In genomic region chr6:88913440-88913839, GRCm38 (mm10) we compare ENCODE assay signal across 21 mouse cellular contexts. TPM values are rescaled to one million over a fixed set of nuclear protein-coding genes. Genes with fewer than 3 reads are reported as not detected.
DNase-seq lines count a peak whose midpoint lies in the region; ATAC-seq and TF ChIP-seq lines count a peak whose summit lies in the region.
"Had no signal": no experiment of that assay in that cellular context is flagged by ENCODE, and none has a peak within 500 bp of the region (broad histone marks: within the 10 kb centered on the region; RNA-seq: fewer than 3 reads in every experiment).

No protein-coding gene starts in this region.

- peak; percentile 49 for DNase-seq in forebrain, postnatal 0 days
- no peak for DNase-seq in forebrain, embryonic 11.5 days (ENCODE audit: low spot score)
- DNase-seq in liver, embryonic 11.5 days (ENCODE audit: low spot score): no peak
- peak; percentile 42 for DNase-seq in 3T3-L1 (ENCODE audit: low read depth, low spot score)
- peak; percentile 59 for DNase-seq in brain, adult 2 months (ENCODE audit: low read depth, low spot score)
- no peak for DNase-seq in spleen, postnatal 36 days (ENCODE audit: low spot score in 2 of 2)
- DNase-seq: cerebellum, adult 9-10 months; cerebellum, postnatal 36 days; kidney, adult 9 months; kidney, postnatal 10 days; layer of hippocampus, postnatal 36 days; left cerebral cortex, postnatal 4 days; lung, embryonic 14.5 days; midbrain, embryonic 14.5 days had no signal

- H3K27ac ChIP-seq in forebrain, postnatal 0 days (ENCODE audit: low read depth, low read length): no peak overlapping the region
- H3K27ac ChIP-seq in forebrain, embryonic 11.5 days (ENCODE audit: low read depth, low read length): no peak overlapping the region
- H3K27ac ChIP-seq in liver, embryonic 12.5 days: peak overlapping the region; percentile 98
- H3K27ac ChIP-seq in liver, embryonic 11.5 days (ENCODE audit: low read depth, low read length): no peak overlapping the region
- H3K27ac ChIP-seq: hindbrain, embryonic 14.5 days; macrophage; stomach, embryonic 15.5 days had no signal

- H3K36me3 ChIP-seq in forebrain, postnatal 0 days (ENCODE audit: insufficient read depth): peaks cover 8% of the 10 kb centered on the region; the same call in 1 of the 2 replicates
- no peaks in the 10 kb centered on the region for H3K36me3 ChIP-seq in forebrain, embryonic 11.5 days (ENCODE audit: control insufficient read depth, insufficient read depth, low read length)
- H3K36me3 ChIP-seq in liver, embryonic 12.5 days: peaks cover 50% of the 10 kb centered on the region
- peaks cover 16% of the 10 kb centered on the region for H3K36me3 ChIP-seq in liver, embryonic 11.5 days (ENCODE audit: control insufficient read depth, insufficient read depth, low read length)

- ATAC-seq in forebrain, postnatal 0 days: peak; percentile 62
- ATAC-seq in forebrain, embryonic 11.5 days (replicated peaks; ENCODE audit: low FRiP score): no peak
- ATAC-seq in liver, embryonic 12.5 days: no peak
- ATAC-seq in liver, embryonic 11.5 days (replicated peaks; ENCODE audit: low FRiP score): no peak
- ATAC-seq: CD4-positive, CD25-positive, alpha-beta regulatory T cell, adult 4 months; intestine, postnatal 0 days had no signal

- H3K4me2 ChIP-seq in forebrain, postnatal 0 days (ENCODE audit: low read depth): no peak overlapping the region
- no peak overlapping the region for H3K4me2 ChIP-seq in forebrain, embryonic 11.5 days (ENCODE audit: low read depth, low read length, severe bottlenecking)
- no peak overlapping the region for H3K4me2 ChIP-seq in liver, embryonic 12.5 days
- H3K4me2 ChIP-seq in liver, embryonic 11.5 days: no peak overlapping the region
- H3K4me2 ChIP-seq: hindbrain, embryonic 14.5 days; lung, embryonic 14.5 days; stomach, embryonic 15.5 days had no signal

- H3K4me3 ChIP-seq in forebrain, postnatal 0 days (ENCODE audit: low read depth, low read length): no peak overlapping the region
- H3K4me3 ChIP-seq in forebrain, embryonic 11.5 days (ENCODE audit: low read depth, low read length): no peak overlapping the region
- no peak overlapping the region for H3K4me3 ChIP-seq in liver, embryonic 12.5 days
- H3K4me3 ChIP-seq in liver, embryonic 11.5 days (ENCODE audit: low read depth, low read length): no peak overlapping the region
- H3K4me3 ChIP-seq: stomach, embryonic 15.5 days had no signal

- TF ChIP-seq CTCF in forebrain, postnatal 0 days (IDR thresholded peaks at IDR 0.05; ENCODE audit: low read depth): no peak

- no peaks in the 10 kb centered on the region for H3K4me1 ChIP-seq in forebrain, postnatal 0 days (ENCODE audit: insufficient read depth)
- no peaks in the 10 kb centered on the region for H3K4me1 ChIP-seq in forebrain, embryonic 11.5 days (replicated peaks; ENCODE audit: control insufficient read depth, insufficient read depth, low read length)
- peaks cover 58% of the 10 kb centered on the region for H3K4me1 ChIP-seq in liver, embryonic 12.5 days
- peaks cover 20% of the 10 kb centered on the region for H3K4me1 ChIP-seq in liver, embryonic 11.5 days (replicated peaks; ENCODE audit: control insufficient read depth, insufficient read depth, low read length)
- H3K4me1 ChIP-seq: stomach, embryonic 15.5 days had no signal

- H3K9ac ChIP-seq in forebrain, postnatal 0 days: no peak overlapping the region
- H3K9ac ChIP-seq in forebrain, embryonic 11.5 days (ENCODE audit: low read length): no peak overlapping the region
- no peak overlapping the region for H3K9ac ChIP-seq in liver, embryonic 12.5 days
- H3K9ac ChIP-seq in liver, embryonic 11.5 days (ENCODE audit: low read depth, low read length): no peak overlapping the region
- H3K9ac ChIP-seq: hindbrain, embryonic 14.5 days; lung, embryonic 14.5 days; stomach, embryonic 15.5 days had no signal

- no peaks in the 10 kb centered on the region for H3K9me3 ChIP-seq in forebrain, postnatal 0 days (ENCODE audit: low read length)
- no peaks in the 10 kb centered on the region for H3K9me3 ChIP-seq in forebrain, embryonic 11.5 days (ENCODE audit: control insufficient read depth, low read length)
- no peaks in the 10 kb centered on the region for H3K9me3 ChIP-seq in liver, embryonic 12.5 days (replicated peaks)
- no peaks in the 10 kb centered on the region for H3K9me3 ChIP-seq in liver, embryonic 11.5 days (ENCODE audit: control insufficient read depth, low read length)
- H3K9me3 ChIP-seq: stomach, embryonic 15.5 days had no signal

- H3K27me3 ChIP-seq in forebrain, postnatal 0 days (ENCODE audit: insufficient read depth, low read length): no peaks in the 10 kb centered on the region
- H3K27me3 ChIP-seq in forebrain, embryonic 11.5 days (ENCODE audit: control insufficient read depth, insufficient read depth, low read length): no peaks in the 10 kb centered on the region
- H3K27me3 ChIP-seq in liver, embryonic 12.5 days (replicated peaks): peaks cover 10% of the 10 kb centered on the region; the same call in 1 of the 2 replicates
- H3K27me3 ChIP-seq in liver, embryonic 11.5 days (replicated peaks; ENCODE audit: control insufficient read depth, insufficient read depth, low read length): no peaks in the 10 kb centered on the region
- H3K27me3 ChIP-seq: stomach, embryonic 15.5 days had no signal

RNA-seq across cellular contexts. Expression of gene Tpra1, which starts 11.4 kb away (rescaled TPM):
- total RNA-seq in forebrain, postnatal 0 days (2014; rRNA removed): 45.0 and 69.2 TPM in 2 replicates
- polyA plus RNA-seq in forebrain, postnatal 0 days (2015; fragmentation: Nextera tagmentation; extraction: Ambion mirVana): 35.0 and 41.4 TPM in 2 replicates
- polyA plus RNA-seq in forebrain, embryonic 11.5 days (2014; fragmentation: Nextera tagmentation; extraction: Ambion mirVana): 39.4 and 40.7 TPM in 2 replicates
- 52.7 and 53.9 TPM in 2 replicates for polyA plus RNA-seq in liver, embryonic 12.5 days (2016; fragmentation: Nextera tagmentation; extraction: Ambion mirVana)
- polyA plus RNA-seq in liver, embryonic 11.5 days (2014; fragmentation: Nextera tagmentation; extraction: Ambion mirVana): 55.1 and 56.7 TPM in 2 replicates

RNA-seq across cellular contexts. Expression of gene Mcm2, which starts 14.9 kb away (rescaled TPM):
- 14.8 and 19.3 TPM in 2 replicates for total RNA-seq in forebrain, postnatal 0 days (2014; rRNA removed)
- 14.1 and 14.9 TPM in 2 replicates for polyA plus RNA-seq in forebrain, postnatal 0 days (2015; fragmentation: Nextera tagmentation; extraction: Ambion mirVana)
- 248 and 259 TPM in 2 replicates for polyA plus RNA-seq in forebrain, embryonic 11.5 days (2014; fragmentation: Nextera tagmentation; extraction: Ambion mirVana)
- polyA plus RNA-seq in liver, embryonic 12.5 days (2016; fragmentation: Nextera tagmentation; extraction: Ambion mirVana): 240 and 243 TPM in 2 replicates
- 254 and 284 TPM in 2 replicates for polyA plus RNA-seq in liver, embryonic 11.5 days (2014; fragmentation: Nextera tagmentation; extraction: Ambion mirVana)

RNA-seq across cellular contexts. Expression of gene Podxl2, which starts 38.6 kb away (rescaled TPM):
- 917 and 954 TPM in 2 replicates for total RNA-seq in forebrain, postnatal 0 days (2014; rRNA removed)
- 702 and 718 TPM in 2 replicates for polyA plus RNA-seq in forebrain, postnatal 0 days (2015; fragmentation: Nextera tagmentation; extraction: Ambion mirVana)
- 109 and 115 TPM in 2 replicates for polyA plus RNA-seq in forebrain, embryonic 11.5 days (2014; fragmentation: Nextera tagmentation; extraction: Ambion mirVana)
- polyA plus RNA-seq in liver, embryonic 12.5 days (2016; fragmentation: Nextera tagmentation; extraction: Ambion mirVana): 4.6 and 5.0 TPM in 2 replicates
- 9.1 and 10.7 TPM in 2 replicates for polyA plus RNA-seq in liver, embryonic 11.5 days (2014; fragmentation: Nextera tagmentation; extraction: Ambion mirVana)
- total RNA-seq: monocyte, adult 5-6 weeks had no signal

Comparison
In these comparisons a context has a peak if more than half of its experiments do, and no peak if none do; other contexts are left out.
1. DNase-seq: peak in forebrain, postnatal 0 days (single experiment), 3T3-L1 (single experiment) and brain, adult 2 months (single experiment); none in forebrain, embryonic 11.5 days (single experiment), liver, embryonic 11.5 days (single experiment) and spleen, postnatal 36 days (0 of 2).
2. RNA of gene Mcm2, which starts 14.9 kb away (polyA plus RNA-seq): 254 to 284 TPM in liver, embryonic 11.5 days, 248 to 259 TPM in forebrain, embryonic 11.5 days and 240 to 243 TPM in liver, embryonic 12.5 days; 14.1 to 14.9 TPM in forebrain, postnatal 0 days; every median in the first group is over 10 times any median in the second.